ENCODE assay signal across 17 mouse cellular contexts in genomic region chr1:161704961-161705360, GRCm38 (mm10).
DNase-seq lines count a peak whose midpoint lies in the region; ATAC-seq lines count a peak whose summit lies in the region.
"Had no signal": no experiment of that assay in that cellular context is flagged by ENCODE, and none has a peak within 500 bp of the region (broad histone marks: within the 10 kb centered on the region; RNA-seq: fewer than 3 reads in every experiment).

No protein-coding gene starts in this region.

- no peak for DNase-seq in thymus, postnatal 4 days
- no peak for DNase-seq in embryo, embryonic 10 days (ENCODE audit: low spot score)
- no peak for DNase-seq in lung, postnatal 14 days
- DNase-seq: adrenal gland, adult 2 months; adrenal gland, postnatal 25 days; cerebellum, adult 11 months; cerebellum, adult 2 months; cerebellum, adult 9-11 months; cerebellum, postnatal 25 days; embryo, embryonic 11 days; gastrocnemius, postnatal 14 days; kidney, adult 2 months had no signal

- ATAC-seq in CD4-positive, CD25-positive, alpha-beta regulatory T cell, adult 4 months, result peak; percentile 42
- peak; percentile 17 for ATAC-seq in activated CD4-positive, CD25-positive, alpha-beta regulatory T cell, adult 4 months
- peak; percentile 28 for ATAC-seq in inflammation-experienced regulatory T-cells, adult 6 months
- ATAC-seq: forebrain, embryonic 15.5 days; intestine, postnatal 0 days had no signal
